Mouse (Mus musculus): ENCODE results near the gene Spata21. TPM values are rescaled to one million over a fixed set of nuclear protein-coding genes. Genes with fewer than 3 reads are reported as not detected.

The Spata21 gene
- polyA plus RNA-seq (2015; fragmentation: Nextera tagmentation; extraction: Ambion mirVana) = 0.05 and 0.11 TPM in 2 replicates

- H3K9ac ChIP-seq (ENCODE audit: low read length) = no peak within 1 kb of the TSS
- TF ChIP-seq EP300 (optimal IDR thresholded peaks at IDR 0.05) = no peak
- no peak for TF ChIP-seq CTCF (IDR thresholded peaks at IDR 0.05; ENCODE audit: low read depth)
- H3K4me1 ChIP-seq (replicated peaks; ENCODE audit: control insufficient read depth, insufficient read depth) = no peaks in the 10 kb centered on the region
- no peak within 1 kb of the TSS for H3K4me3 ChIP-seq (ENCODE audit: low read depth, low read length)
- H3K27ac ChIP-seq (replicated peaks) = no peak within 1 kb of the TSS
- DNase-seq (ENCODE audit: low spot score) = no peak
- H3K9me3 ChIP-seq (ENCODE audit: control insufficient read depth, low read length) = no peaks in the 10 kb centered on the region
- no peaks in the 10 kb centered on the region for H3K36me3 ChIP-seq (ENCODE audit: control insufficient read depth, insufficient read depth, low read length)
- WGBS = 80% methylated on average over 6 of the region's 6 CpGs
- no peaks in the 10 kb centered on the region for H3K27me3 ChIP-seq (ENCODE audit: control insufficient read depth, insufficient read depth, low read length)
- H3K4me2 ChIP-seq (replicated peaks; ENCODE audit: low read depth) = no peak within 1 kb of the TSS
- ATAC-seq (ENCODE audit: low FRiP score, low TSS enrichment) = no peak
Measured at GRCm38 (mm10) chr4:141088033-141088432, at the start of gene Spata21. Spata21 (plus strand) TSS chr4:141088333.

GRCm38 (mm10) chr4:141041117-141041516 lies 47.0 kb upstream of the Spata21 start:
- H3K9ac ChIP-seq (ENCODE audit: low read length) = no peak overlapping the region
- no peaks in the 10 kb centered on the region for H3K27me3 ChIP-seq (ENCODE audit: control insufficient read depth, insufficient read depth, low read length)
- no peaks in the 10 kb centered on the region for H3K9me3 ChIP-seq (ENCODE audit: control insufficient read depth, low read length)
- TF ChIP-seq EP300 (optimal IDR thresholded peaks at IDR 0.05) = no peak
- no peak for TF ChIP-seq CTCF (IDR thresholded peaks at IDR 0.05; ENCODE audit: low read depth)
- H3K4me3 ChIP-seq (ENCODE audit: low read depth, low read length) = no peak overlapping the region
- H3K4me1 ChIP-seq (replicated peaks; ENCODE audit: control insufficient read depth, insufficient read depth) = no peaks in the 10 kb centered on the region
- H3K36me3 ChIP-seq (ENCODE audit: control insufficient read depth, insufficient read depth, low read length) = peaks cover 3% of the 10 kb centered on the region; the same call in 1 of the 2 replicates
- 48% methylated on average over 12 of the region's 12 CpGs for WGBS
- DNase-seq (ENCODE audit: low spot score) (no peak), ATAC-seq (ENCODE audit: low FRiP score, low TSS enrichment) (no peak)
- no peak overlapping the region for H3K27ac ChIP-seq (replicated peaks)
- H3K4me2 ChIP-seq (replicated peaks; ENCODE audit: low read depth) = no peak overlapping the region

GRCm38 (mm10) chr4:141044816-141045215 lies 43.3 kb upstream of the Spata21 start:
- Histone ChIP-seq H3K27me3 (ENCODE audit: control insufficient read depth, insufficient read depth, low read length) (no peaks in the 10 kb centered on the region), H3K4me3 (ENCODE audit: low read depth, low read length) (no peak overlapping the region), H3K9me3 (ENCODE audit: control insufficient read depth, low read length) (no peaks in the 10 kb centered on the region), H3K4me1 (replicated peaks; ENCODE audit: control insufficient read depth, insufficient read depth) (no peaks in the 10 kb centered on the region), H3K9ac (ENCODE audit: low read length) (no peak overlapping the region), H3K4me2 (replicated peaks; ENCODE audit: low read depth) (no peak overlapping the region), H3K27ac (replicated peaks) (peak overlapping the region; percentile 65; the same call in 1 of the 2 replicates), H3K36me3 (ENCODE audit: control insufficient read depth, insufficient read depth, low read length) (no peaks in the 10 kb centered on the region; the same call in 1 of the 2 replicates)
- WGBS = 12% methylated on average over 8 of the region's 8 CpGs
- DNase-seq (ENCODE audit: low spot score) = peak; percentile 71
- ATAC-seq (ENCODE audit: low FRiP score, low TSS enrichment) = peak; percentile 67
- TF ChIP-seq EP300 (optimal IDR thresholded peaks at IDR 0.05) (no peak), CTCF (IDR thresholded peaks at IDR 0.05; ENCODE audit: low read depth) (peak; percentile 95)

GRCm38 (mm10) chr4:141048810-141049475 lies 39.2 kb upstream of the Spata21 start:
- TF ChIP-seq EP300 (optimal IDR thresholded peaks at IDR 0.05) (no peak), CTCF (IDR thresholded peaks at IDR 0.05; ENCODE audit: low read depth) (no peak)
- 73% methylated on average over 17 of the region's 17 CpGs for WGBS
- no peaks in the 10 kb centered on the region for H3K9me3 ChIP-seq (ENCODE audit: control insufficient read depth, low read length)
- no peak overlapping the region for H3K9ac ChIP-seq (ENCODE audit: low read length)
- DNase-seq (ENCODE audit: low spot score) (no peak), ATAC-seq (ENCODE audit: low FRiP score, low TSS enrichment) (no peak; the same call in 1 of the 2 replicates)
- no peaks in the 10 kb centered on the region for H3K4me1 ChIP-seq (replicated peaks; ENCODE audit: control insufficient read depth, insufficient read depth)
- no peaks in the 10 kb centered on the region for H3K27me3 ChIP-seq (ENCODE audit: control insufficient read depth, insufficient read depth, low read length)
- H3K36me3 ChIP-seq (ENCODE audit: control insufficient read depth, insufficient read depth, low read length) = no peaks in the 10 kb centered on the region; the same call in 1 of the 2 replicates
- no peak overlapping the region for H3K27ac ChIP-seq (replicated peaks)
- no peak overlapping the region for H3K4me2 ChIP-seq (replicated peaks; ENCODE audit: low read depth)
- H3K4me3 ChIP-seq (ENCODE audit: low read depth, low read length) = no peak overlapping the region

GRCm38 (mm10) chr4:141049476-141049835 lies 38.7 kb upstream of the Spata21 start:
- no peaks in the 10 kb centered on the region for H3K4me1 ChIP-seq (replicated peaks; ENCODE audit: control insufficient read depth, insufficient read depth)
- H3K4me3 ChIP-seq (ENCODE audit: low read depth, low read length) = no peak overlapping the region
- no peaks in the 10 kb centered on the region; the same call in 1 of the 2 replicates for H3K36me3 ChIP-seq (ENCODE audit: control insufficient read depth, insufficient read depth, low read length)
- no peaks in the 10 kb centered on the region for H3K9me3 ChIP-seq (ENCODE audit: control insufficient read depth, low read length)
- WGBS = 47% methylated on average over 4 of the region's 4 CpGs
- DNase-seq (ENCODE audit: low spot score) = no peak
- ATAC-seq (ENCODE audit: low FRiP score, low TSS enrichment) = no peak
- no peaks in the 10 kb centered on the region for H3K27me3 ChIP-seq (ENCODE audit: control insufficient read depth, insufficient read depth, low read length)
- no peak overlapping the region for H3K4me2 ChIP-seq (replicated peaks; ENCODE audit: low read depth)
- TF ChIP-seq CTCF (IDR thresholded peaks at IDR 0.05; ENCODE audit: low read depth) (no peak), EP300 (optimal IDR thresholded peaks at IDR 0.05) (no peak)
- no peak overlapping the region for H3K9ac ChIP-seq (ENCODE audit: low read length)
- H3K27ac ChIP-seq (replicated peaks) = no peak overlapping the region

GRCm38 (mm10) chr4:141052442-141052841 lies 35.7 kb upstream of the Spata21 start:
- Histone ChIP-seq H3K9me3 (ENCODE audit: control insufficient read depth, low read length) (no peaks in the 10 kb centered on the region), H3K4me1 (replicated peaks; ENCODE audit: control insufficient read depth, insufficient read depth) (no peaks in the 10 kb centered on the region), H3K4me2 (replicated peaks; ENCODE audit: low read depth) (no peak overlapping the region), H3K9ac (ENCODE audit: low read length) (no peak overlapping the region), H3K27me3 (ENCODE audit: control insufficient read depth, insufficient read depth, low read length) (no peaks in the 10 kb centered on the region), H3K36me3 (ENCODE audit: control insufficient read depth, insufficient read depth, low read length) (no peaks in the 10 kb centered on the region), H3K27ac (replicated peaks) (no peak overlapping the region), H3K4me3 (ENCODE audit: low read depth, low read length) (no peak overlapping the region)
- ATAC-seq (ENCODE audit: low FRiP score, low TSS enrichment) (no peak), DNase-seq (ENCODE audit: low spot score) (no peak)
- TF ChIP-seq CTCF (IDR thresholded peaks at IDR 0.05; ENCODE audit: low read depth) (no peak), EP300 (optimal IDR thresholded peaks at IDR 0.05) (no peak)
- 80% methylated on average over 12 of the region's 12 CpGs for WGBS

All from stomach, postnatal 0 days (tissue).